Mouse (Mus musculus) embryo, embryonic 9.5 days (tissue): Measurements from ENCODE around the gene Aifm2.
A peak's percentile ranks its signal among the peaks of the same experiment; 100 is the strongest.

Source experiments
- DNase-seq: peaks from one replicate; pipeline ENCODE4 v3.0.0-alpha.2; 2017; ENCODE audit errors: extremely low spot score

Gene Aifm2

DNA sequence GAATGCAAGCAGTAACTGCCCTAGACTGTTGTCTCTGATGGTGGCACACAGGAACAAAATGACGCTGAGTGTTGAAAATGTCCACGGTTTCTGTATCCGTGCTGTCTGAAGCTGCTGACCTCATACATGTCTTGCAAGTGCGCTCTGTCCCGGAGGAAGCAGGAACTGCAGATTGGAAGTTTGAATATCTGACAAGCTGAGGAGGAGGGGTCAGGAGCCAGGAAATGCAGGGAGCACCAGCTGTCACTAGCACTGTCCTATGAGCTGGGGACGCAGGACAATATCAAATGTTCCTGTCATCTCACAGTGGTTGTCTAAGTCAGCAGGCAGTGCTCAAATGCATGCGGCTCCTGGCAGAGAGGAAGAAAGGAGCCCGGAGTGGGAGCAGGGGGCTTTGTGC is 49.6 kb downstream of the Aifm2 start:
- DNase-seq: no peak

DNA sequence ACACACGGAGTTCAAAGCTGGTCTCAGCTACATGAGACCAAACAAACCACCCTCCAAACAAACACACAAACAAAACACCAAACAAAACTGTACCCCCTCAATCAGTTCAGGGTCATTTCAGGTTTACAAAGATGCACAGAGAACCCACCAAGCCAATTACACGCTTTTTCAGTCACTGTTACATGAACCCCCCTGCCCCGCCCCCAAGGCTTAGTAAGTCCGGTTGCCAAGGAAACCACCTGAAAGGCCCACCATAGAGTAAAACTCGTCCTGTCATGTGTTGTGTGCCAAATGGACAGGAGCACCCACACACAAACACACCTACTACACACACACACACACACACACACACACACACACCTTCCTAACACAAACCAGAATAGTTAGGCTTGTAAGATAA is 50.5 kb downstream of the Aifm2 start:
- DNase-seq: no peak

DNA sequence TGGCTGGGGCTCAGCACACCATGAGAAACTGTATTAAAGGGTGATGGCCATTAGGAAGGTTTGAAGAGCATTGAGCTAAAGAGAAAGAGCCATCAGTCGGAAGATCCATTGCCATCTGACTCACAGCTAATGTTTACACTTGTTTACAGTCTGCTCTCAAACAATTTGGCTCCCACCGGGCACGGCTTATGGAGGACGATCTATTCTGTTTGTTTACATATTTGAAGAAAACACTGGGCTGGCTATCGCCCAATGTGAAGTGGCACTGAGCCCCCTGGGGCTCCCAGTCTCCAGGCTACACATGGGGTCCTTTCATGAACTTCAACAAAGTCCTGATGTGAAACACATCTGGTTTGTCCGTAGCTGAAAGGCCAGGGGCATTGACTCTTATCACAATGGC is 51.7 kb downstream of the Aifm2 start:
- DNase-seq: no peak

DNA sequence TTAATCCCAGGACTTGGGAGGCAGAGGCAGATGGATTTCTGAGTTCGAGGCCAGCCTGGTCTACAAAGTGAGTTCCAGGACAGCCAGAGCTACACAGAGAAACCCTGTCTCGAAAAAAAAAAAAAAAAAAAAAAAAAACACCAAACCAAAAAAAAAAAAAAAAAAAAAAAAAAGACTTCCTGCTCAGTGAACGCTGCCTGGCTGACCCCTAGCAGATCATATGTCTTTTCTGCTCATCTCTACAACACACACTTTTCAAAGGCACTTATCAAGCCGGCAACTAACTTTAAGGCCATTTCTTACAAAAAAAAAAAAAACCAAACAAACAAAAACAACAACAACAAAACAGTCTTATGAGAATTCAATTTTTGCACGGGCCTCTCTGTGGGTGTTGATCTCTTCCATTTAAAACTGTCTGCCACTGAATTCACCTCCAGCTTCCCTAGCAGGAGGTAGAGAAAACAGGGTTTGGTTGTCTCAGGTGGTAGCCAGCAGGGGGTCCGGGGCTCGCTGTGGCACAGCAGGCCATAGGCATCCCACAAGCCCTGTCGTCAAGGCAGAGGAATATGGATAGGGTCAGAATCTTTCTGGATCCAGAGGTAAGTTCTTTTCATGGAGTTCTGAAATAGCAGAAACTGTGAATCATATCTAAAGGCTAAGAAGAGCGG is 66.5 kb downstream of the Aifm2 start:
- DNase-seq: no peak

DNA sequence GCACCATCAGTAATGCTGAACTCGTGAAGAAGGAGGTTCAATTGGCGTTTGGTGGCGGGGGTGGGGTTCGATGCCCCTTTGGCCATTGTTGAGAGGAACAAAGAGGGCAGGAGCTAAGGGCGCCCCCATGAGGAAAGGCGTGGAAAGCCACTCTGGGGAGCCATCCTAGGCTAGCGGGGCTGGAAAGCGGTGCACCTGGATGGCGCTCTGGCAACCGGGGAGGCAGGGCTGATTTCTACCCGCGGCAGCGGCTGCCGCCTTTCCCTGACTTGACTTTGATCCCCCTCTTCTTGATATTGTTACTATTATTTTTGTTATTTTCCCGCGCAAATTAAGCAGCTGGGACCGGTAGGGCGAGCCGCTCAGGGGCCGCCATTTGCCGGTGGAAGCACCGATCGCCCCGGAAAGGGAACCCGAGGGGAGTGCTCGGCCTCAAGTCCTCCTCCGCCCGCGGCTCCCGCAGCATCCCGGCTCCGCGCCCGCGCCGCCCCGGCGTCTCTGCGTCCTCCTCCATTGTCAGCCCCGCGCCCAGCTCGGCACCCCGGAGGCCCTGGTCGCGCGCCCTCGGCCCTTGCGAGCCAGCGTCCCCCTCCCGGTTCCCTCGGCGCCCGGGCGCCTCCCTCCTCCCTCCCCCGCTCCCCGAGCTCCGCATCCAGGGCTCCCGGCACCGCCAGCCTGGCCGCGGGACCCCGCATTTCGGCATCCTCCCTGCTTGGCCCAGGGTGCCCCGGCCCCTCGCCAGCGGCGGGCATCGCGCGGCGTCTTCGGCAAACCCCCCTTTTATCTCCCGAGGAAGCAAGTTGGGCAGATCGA is 67.9 kb downstream of the Aifm2 start:
- DNase-seq: peak; percentile 88

DNA sequence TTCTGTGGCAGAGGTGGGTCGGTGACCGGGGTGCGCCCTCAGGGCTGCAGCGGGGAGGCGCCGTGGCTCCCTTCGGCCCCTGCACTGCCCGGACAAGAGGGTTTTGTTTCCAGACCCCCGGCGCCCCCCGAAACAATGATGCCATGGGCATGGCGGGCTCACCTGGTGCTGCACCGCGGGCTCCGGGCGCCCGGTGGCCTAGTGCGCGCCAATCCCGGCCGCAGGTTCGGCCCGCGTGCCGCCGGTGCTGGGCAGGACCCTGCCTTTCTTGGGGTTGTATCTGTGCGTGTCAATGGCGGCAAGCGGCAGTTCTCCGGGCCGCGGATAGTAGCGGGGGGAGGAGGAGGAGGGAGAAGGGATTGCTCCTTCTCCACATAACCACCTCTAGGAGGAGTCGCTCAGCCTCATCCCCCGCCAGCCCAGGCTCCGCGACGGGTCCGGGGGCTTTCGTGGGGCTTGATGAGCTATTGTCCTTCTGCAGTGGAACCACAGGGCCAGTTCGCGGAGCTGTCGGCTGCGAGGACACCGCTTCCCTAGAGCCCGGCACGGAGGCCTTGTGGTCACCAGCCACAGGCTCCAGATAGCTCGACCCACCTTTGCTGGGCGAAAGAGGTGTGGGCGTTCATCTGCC is 68.7 kb downstream of the Aifm2 start, which contains the start of gene H2afy2:
H2afy2 (minus strand) TSS at position 527 of the 631 bp plus-strand sequence.
- peak; percentile 93 for DNase-seq

DNA sequence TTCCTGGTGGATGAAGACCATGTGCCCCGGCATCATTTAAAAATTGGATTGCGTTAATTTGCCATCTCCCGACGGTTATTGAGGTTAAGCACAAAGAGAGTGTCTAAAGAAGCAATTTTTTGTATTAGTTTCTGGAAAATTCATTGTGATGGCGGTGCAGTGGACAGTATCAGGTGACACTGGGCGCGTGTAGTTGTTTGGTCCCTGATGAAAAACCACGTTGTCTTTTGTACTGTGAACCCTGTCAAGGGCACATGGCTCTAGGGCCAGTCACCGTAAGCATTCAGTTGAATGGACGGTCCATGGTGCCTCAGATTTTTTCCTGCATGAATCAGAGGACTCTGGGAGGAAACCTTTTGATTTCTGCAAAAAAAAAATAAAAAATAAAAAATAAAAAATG is 69.4 kb downstream of the Aifm2 start:
- no peak for DNase-seq

DNA sequence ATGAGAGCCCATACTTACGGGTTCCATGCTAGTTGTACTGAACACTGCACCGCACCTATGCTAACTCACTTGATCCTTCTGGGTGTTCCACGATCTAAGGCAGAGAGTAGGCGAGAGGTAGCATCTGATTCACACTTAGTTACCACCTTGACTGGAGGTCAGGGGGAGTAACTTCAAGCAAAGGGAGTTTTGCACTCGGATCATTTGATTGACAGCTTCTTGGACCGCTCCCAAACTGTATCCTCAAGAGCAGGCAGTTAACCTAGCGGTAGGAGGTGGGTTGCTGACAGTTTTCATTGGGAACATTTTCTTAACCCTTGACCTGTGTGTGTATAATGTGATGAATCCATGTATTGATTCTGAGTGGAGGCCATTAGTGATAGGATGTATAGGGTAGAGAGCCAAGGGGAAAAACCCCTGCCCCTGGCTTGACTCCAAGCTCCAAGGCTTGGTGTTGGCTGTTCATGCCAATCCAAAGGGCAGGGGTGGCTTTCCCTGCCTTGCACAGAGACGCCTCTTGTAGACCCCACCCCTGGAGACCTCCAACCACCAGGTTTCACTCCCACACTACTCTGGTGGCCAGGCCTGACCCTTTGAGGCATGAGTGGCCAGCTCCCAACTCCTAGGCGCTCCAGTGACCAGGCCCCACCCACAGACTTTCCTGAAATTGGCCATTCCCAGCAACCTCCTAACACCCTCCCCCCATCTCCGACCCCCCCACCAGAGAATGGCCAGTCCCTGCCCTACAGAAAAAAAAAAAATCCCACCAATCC is 72.7 kb downstream of the Aifm2 start:
- no peak for DNase-seq

DNA sequence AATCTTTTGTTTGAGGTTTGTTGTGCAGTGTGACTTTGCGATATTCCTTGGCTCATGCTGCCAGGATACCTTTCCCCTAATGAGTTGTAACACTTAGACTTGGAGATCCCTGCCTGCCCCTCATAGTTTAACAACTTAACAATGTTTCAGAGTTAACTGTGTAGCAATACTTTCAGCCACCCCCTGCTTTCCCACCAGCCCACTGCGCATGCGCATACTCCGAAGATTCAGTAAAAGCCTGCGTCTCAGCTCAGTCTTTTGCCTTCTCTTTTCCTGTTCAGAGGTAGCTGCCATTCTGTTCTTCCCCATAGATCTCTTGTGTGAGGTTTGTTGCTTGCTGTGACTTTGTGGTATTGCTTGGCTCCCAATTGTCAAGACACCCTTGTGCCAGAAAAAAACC is 73.4 kb downstream of the Aifm2 start:
- no peak for DNase-seq
